Mouse (Mus musculus) bone marrow macrophage, adult 2 months (primary cell): Measurements from ENCODE around the gene Vmn1r85. TPM values are rescaled to one million over a fixed set of nuclear protein-coding genes. Genes with fewer than 3 reads are reported as not detected.

Experiments
- H3K27ac ChIP-seq: 2 replicates; pipeline ENCODE4 v1.5.1; 2012; ENCODE audit warnings: low read depth, low read length; ENCODE audit not compliant: insufficient read depth
- H3K4me1 ChIP-seq: 2 replicates; pipeline ENCODE4 v1.6.1; 2012; ENCODE audit warnings: low read length; ENCODE audit not compliant: control insufficient read depth, insufficient read depth
- H3K4me3 ChIP-seq: 2 replicates; pipeline ENCODE4 v1.5.1; 2012; ENCODE audit warnings: mild to moderate bottlenecking, low read length, moderate library complexity; ENCODE audit not compliant: insufficient read depth
- CTCF ChIP-seq: IDR thresholded peaks from 2 replicates; pipeline ENCODE4 v1.5.1; 2012; ENCODE audit warnings: low read depth, mild to moderate bottlenecking, low read length, moderate library complexity
- POLR2A ChIP-seq: IDR thresholded peaks from 2 replicates; pipeline ENCODE4 v1.6.1; 2012; ENCODE audit warnings: mild to moderate bottlenecking, low read depth, low read length, borderline replicate concordance
- polyA plus RNA-seq: library from polyadenylated mRNA; stranded (reverse); fragments of >200 nt; gene quantifications from 2 replicates; pipeline ENCODE4 v1.2.4, GENCODE M21; 2012; ENCODE audit not compliant: missing spikeins, insufficient read depth, insufficient read length

Gene Vmn1r85
- polyA plus RNA-seq, 1 experiment = not detected

DNA sequence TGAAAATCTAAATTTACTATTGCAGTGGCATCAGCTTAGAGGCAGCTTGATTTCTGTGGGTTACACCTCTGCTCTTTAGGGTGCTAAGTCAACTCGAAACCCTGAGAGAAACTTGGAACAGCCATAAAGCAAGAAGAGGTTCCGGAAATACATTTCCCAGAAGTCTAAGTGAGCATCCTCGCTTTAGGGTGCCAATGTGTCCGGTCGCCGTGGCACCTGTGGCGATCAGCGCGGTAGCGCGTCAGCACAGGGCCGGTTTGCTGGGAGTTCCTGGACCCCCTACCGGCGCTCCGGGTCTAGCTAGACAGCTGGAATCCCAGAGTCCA, 41.0 kb downstream of the Vmn1r85 start:
- H3K27ac ChIP-seq = no peak overlapping the region
- TF ChIP-seq POLR2A = 0 out of 2 replicates have a peak, but pooled peaks have one; percentile 67
- TF ChIP-seq CTCF = no peak
- H3K4me1 ChIP-seq = peaks cover 5% of the 10 kb centered on the region
- peak overlapping the region; percentile 93 for H3K4me3 ChIP-seq

DNA sequence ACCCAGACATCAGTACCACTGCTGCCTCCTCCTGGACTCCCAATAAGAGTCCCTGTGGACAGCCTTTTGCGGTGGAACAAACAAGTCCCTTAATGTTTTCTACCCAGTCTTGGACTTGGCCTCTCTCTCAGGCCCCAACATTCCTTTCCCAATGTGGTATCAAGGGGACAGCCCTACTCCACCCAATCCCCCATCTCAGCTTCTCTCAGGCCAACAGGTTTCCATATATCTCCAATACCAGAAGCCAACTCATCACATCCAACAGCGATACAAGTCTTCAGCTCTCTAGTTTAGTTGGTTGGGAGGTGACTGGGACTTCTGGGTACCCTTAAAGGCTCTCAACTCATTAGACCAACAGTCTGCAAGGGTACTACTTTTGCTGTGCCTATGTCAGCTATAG, 41.5 kb downstream of the Vmn1r85 start:
- H3K27ac ChIP-seq = no peak overlapping the region
- H3K4me1 ChIP-seq = peaks cover 5% of the 10 kb centered on the region
- TF ChIP-seq CTCF = no peak
- TF ChIP-seq POLR2A = no peak
- peak overlapping the region; percentile 93; the same call in 1 of the 2 replicates for H3K4me3 ChIP-seq

- H3K4me3 ChIP-seq = no peak overlapping the region
- H3K27ac ChIP-seq = no peak overlapping the region
- H3K4me1 ChIP-seq = peaks cover 5% of the 10 kb centered on the region
- TF ChIP-seq CTCF (no peak), POLR2A (no peak)
Observed at GRCm38 (mm10) chr7:13053001-13053400, 42.0 kb downstream of the Vmn1r85 start.

- H3K27ac ChIP-seq = no peak overlapping the region
- H3K4me3 ChIP-seq = no peak overlapping the region
- TF ChIP-seq CTCF (peak; percentile 23; the same call in 1 of the 2 replicates), POLR2A (no peak)
- H3K4me1 ChIP-seq = no peaks in the 10 kb centered on the region
Observed at GRCm38 (mm10) chr7:13046084-13046483, 48.9 kb downstream of the Vmn1r85 start.

DNA sequence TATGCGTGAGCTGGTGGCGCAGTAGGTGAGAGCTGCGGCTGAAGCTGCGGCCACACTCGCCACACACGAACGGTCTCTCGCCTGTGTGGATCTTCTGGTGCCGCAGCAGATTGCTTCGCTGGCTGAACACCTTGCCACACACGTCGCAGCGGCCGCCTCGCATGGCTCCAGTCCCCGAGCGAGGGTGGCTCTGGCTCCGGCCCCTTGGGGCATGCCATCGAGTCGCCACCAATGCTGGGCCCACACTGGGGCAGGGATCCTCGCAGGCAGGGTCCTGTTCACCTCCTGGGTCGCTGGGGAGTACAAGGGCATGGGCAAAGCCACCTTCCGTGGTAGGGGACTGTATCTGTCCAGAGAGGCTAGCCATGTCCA, 50.7 kb downstream of the Vmn1r85 start:
- peak overlapping the region; percentile 24; the same call in 1 of the 2 replicates for H3K4me3 ChIP-seq
- peaks cover 13% of the 10 kb centered on the region for H3K4me1 ChIP-seq
- no peak overlapping the region for H3K27ac ChIP-seq
- no peak for TF ChIP-seq POLR2A
- TF ChIP-seq CTCF = no peak

DNA sequence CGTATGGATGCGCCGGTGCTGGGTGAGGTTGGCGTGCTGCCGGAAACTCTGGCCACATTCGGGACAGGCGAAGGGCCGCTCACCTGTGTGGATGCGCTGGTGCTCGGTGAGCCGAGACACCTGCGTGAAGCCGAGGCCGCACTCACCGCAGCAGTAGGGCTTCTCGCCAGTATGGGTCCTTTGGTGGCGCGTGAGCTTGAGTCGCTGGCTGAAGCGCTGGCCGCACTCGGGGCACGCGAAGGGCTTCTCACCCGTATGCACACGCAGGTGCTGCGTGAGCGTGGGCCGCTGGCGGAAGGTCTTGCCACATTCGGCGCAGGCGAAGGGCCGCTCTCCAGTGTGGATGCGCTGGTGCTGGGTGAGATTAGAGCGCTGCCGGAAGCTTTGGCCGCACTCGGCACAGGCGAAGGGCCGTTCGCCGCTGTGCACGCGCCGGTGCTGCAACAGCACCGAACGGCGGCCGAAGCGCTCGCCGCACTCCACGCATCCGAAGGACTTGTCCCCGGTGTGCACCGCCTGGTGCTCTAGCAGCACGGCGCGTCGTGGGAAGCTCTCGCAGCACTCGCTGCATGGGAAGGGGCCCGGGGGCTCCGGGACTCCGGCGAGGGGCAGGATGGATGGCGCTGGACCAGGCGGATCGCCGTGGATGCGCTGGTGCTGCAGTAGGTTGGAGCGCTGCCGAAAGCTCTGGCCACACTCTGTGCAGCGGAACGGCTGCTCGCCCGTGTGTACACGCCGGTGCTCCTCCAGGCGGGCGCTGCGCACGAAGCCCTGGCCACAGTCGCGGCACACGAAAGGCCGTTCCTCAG, 51.3 kb downstream of the Vmn1r85 start:
- no peak for TF ChIP-seq POLR2A
- TF ChIP-seq CTCF = no peak
- Histone ChIP-seq H3K4me1 (peaks cover 17% of the 10 kb centered on the region), H3K4me3 (peak overlapping the region; percentile 24), H3K27ac (no peak overlapping the region)

- Histone ChIP-seq H3K4me3 (no peak overlapping the region), H3K27ac (no peak overlapping the region), H3K4me1 (peaks cover 17% of the 10 kb centered on the region)
- TF ChIP-seq CTCF = no peak
- TF ChIP-seq POLR2A = no peak
Observed at GRCm38 (mm10) chr7:13043120-13043444, 51.9 kb downstream of the Vmn1r85 start.

DNA sequence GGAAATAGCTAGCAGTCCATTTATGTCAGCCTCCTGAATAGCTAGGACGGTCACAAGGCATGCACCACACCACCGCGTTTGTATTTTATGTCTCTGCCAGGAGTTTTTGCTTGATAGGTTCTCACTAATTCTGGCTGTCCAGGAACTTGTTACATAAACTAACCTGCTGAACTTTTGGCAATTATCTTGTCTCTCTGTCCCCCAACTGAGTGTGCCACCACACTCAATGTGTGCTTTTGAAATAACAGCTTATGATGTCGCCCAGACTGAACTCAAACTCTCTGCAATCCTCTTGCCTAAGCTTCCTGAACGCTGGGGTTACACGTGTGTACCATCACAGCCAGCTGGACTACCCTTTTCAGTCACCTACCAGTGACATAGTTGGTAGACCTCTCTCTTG, 52.5 kb downstream of the Vmn1r85 start:
- TF ChIP-seq CTCF (no peak), POLR2A (no peak)
- Histone ChIP-seq H3K4me3 (no peak overlapping the region), H3K27ac (no peak overlapping the region), H3K4me1 (peaks cover 17% of the 10 kb centered on the region)

DNA sequence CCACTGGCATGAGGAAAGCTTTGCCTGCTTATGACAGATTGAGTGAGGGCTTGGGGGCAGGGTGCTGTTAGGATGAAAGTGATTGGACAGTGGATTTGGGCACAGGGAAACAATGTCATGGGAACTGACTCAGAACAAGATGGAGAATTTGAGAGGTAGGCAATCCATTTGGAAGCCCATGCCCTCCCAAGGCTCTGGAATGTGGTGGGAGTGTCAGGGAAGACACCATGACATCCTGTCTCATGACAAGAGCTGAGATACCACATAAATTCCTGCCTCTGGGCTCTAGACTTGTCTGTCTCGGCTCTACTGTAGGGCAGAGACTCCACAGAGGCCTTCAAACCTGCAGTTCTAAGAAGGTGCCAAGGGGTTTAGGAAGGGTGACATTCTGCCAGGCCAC, 53.7 kb downstream of the Vmn1r85 start:
- Histone ChIP-seq H3K4me3 (no peak overlapping the region), H3K27ac (no peak overlapping the region), H3K4me1 (peaks cover 19% of the 10 kb centered on the region)
- TF ChIP-seq CTCF = no peak
- no peak for TF ChIP-seq POLR2A

GRCm38 (mm10) chr7:13039181-13039580, 55.8 kb downstream of the Vmn1r85 start:
- H3K27ac ChIP-seq = peak overlapping the region; percentile 97
- TF ChIP-seq POLR2A (no peak), CTCF (no peak)
- peaks cover 22% of the 10 kb centered on the region for H3K4me1 ChIP-seq
- peak overlapping the region; percentile 95 for H3K4me3 ChIP-seq

- peaks cover 22% of the 10 kb centered on the region for H3K4me1 ChIP-seq
- TF ChIP-seq CTCF (no peak), POLR2A (0 out of 2 replicates have a peak, but pooled peaks have one; percentile 27)
- peak overlapping the region; percentile 97 for H3K27ac ChIP-seq
- peak overlapping the region; percentile 95 for H3K4me3 ChIP-seq
Observed at GRCm38 (mm10) chr7:13038621-13039169, 56.3 kb downstream of the Vmn1r85 start.
